In genomic region chr2:170811356-170811755, GRCm38 (mm10) we compare ENCODE assay signal across 12 mouse cellular contexts.
A peak's percentile ranks its signal among the peaks of the same experiment; 100 is the strongest.
DNase-seq lines count a peak whose midpoint lies in the region; ATAC-seq and TF ChIP-seq lines count a peak whose summit lies in the region.
"Had no signal": no experiment of that assay in that cellular context is flagged by ENCODE, and none has a peak within 500 bp of the region (broad histone marks: within the 10 kb centered on the region; RNA-seq: fewer than 3 reads in every experiment).

No protein-coding gene starts in this region.

- H3K27ac ChIP-seq in hindbrain, embryonic 15.5 days (replicated peaks): 0 out of 2 replicates have a peak overlapping the region, but pooled peaks have one; percentile 1
- H3K27ac ChIP-seq in hindbrain, embryonic 12.5 days: no peak overlapping the region
- no peak overlapping the region for H3K27ac ChIP-seq in layer of hippocampus, adult 2 months
- no peak overlapping the region for H3K27ac ChIP-seq in gastrocnemius, adult 2 months
- H3K27ac ChIP-seq: embryonic facial prominence, embryonic 15.5 days; heart, adult 2 months; lung, embryonic 15.5 days had no signal

- H3K9ac ChIP-seq in hindbrain, embryonic 15.5 days: no peak overlapping the region
- H3K9ac ChIP-seq in hindbrain, embryonic 12.5 days: no peak overlapping the region
- H3K9ac ChIP-seq: embryonic facial prominence, embryonic 15.5 days; lung, embryonic 15.5 days had no signal

- peak; percentile 96 for DNase-seq in cerebellum, adult 9-10 months
- DNase-seq in layer of hippocampus, adult 2 months (ENCODE audit: low spot score in 2 of 2): peak; percentile 44 to 52
- DNase-seq in retina, embryonic 14.5 days (ENCODE audit: low spot score): peak; percentile 29
- no peak for DNase-seq in spleen, postnatal 10 days (ENCODE audit: low spot score in 2 of 2)
- DNase-seq in gastrocnemius, adult 2 months: no peak
- no peak for DNase-seq in urinary bladder, postnatal 25 days (ENCODE audit: low spot score)
- DNase-seq: heart, adult 2 months had no signal

- H3K4me2 ChIP-seq in hindbrain, embryonic 15.5 days: no peak overlapping the region
- no peak overlapping the region for H3K4me2 ChIP-seq in hindbrain, embryonic 12.5 days (replicated peaks)
- H3K4me2 ChIP-seq: embryonic facial prominence, embryonic 15.5 days; lung, embryonic 15.5 days had no signal

- H3K4me3 ChIP-seq in hindbrain, embryonic 15.5 days: no peak overlapping the region
- no peak overlapping the region for H3K4me3 ChIP-seq in hindbrain, embryonic 12.5 days
- no peak overlapping the region for H3K4me3 ChIP-seq in layer of hippocampus, adult 2 months
- H3K4me3 ChIP-seq in gastrocnemius, adult 2 months: no peak overlapping the region
- H3K4me3 ChIP-seq: embryonic facial prominence, embryonic 15.5 days; heart, adult 2 months; lung, embryonic 15.5 days had no signal

- no peak for TF ChIP-seq CTCF in layer of hippocampus, adult 2 months (conservative IDR thresholded peaks at IDR 0.05)
- TF ChIP-seq CTCF in gastrocnemius, adult 2 months (IDR thresholded peaks at IDR 0.05): no peak

- intact Hi-C loops in gastrocnemius, adult 2 months (cut with DNase I): no loop called here

- WGBS in hindbrain, embryonic 15.5 days: 64% methylated on average over 9 of the region's 9 CpGs
- WGBS in hindbrain, embryonic 12.5 days: 71% methylated on average over 9 of the region's 9 CpGs

- H3K27me3 ChIP-seq in hindbrain, embryonic 15.5 days: no peaks in the 10 kb centered on the region
- H3K27me3 ChIP-seq in hindbrain, embryonic 12.5 days: no peaks in the 10 kb centered on the region
- H3K27me3 ChIP-seq: embryonic facial prominence, embryonic 15.5 days; lung, embryonic 15.5 days; Patski had no signal

- peak; percentile 71; the same call in 1 of the 2 replicates for ATAC-seq in hindbrain, embryonic 15.5 days (ENCODE audit: low FRiP score, low read depth)
- ATAC-seq in hindbrain, embryonic 12.5 days (ENCODE audit: low FRiP score): no peak
- ATAC-seq: Patski had no signal

- peaks cover 24% of the 10 kb centered on the region for H3K4me1 ChIP-seq in hindbrain, embryonic 15.5 days (replicated peaks)
- H3K4me1 ChIP-seq in hindbrain, embryonic 12.5 days: peaks cover 13% of the 10 kb centered on the region

- no peaks in the 10 kb centered on the region for H3K36me3 ChIP-seq in hindbrain, embryonic 15.5 days
- H3K36me3 ChIP-seq in hindbrain, embryonic 12.5 days: no peaks in the 10 kb centered on the region
- H3K36me3 ChIP-seq: embryonic facial prominence, embryonic 15.5 days; lung, embryonic 15.5 days had no signal

- H3K9me3 ChIP-seq in hindbrain, embryonic 15.5 days: no peaks in the 10 kb centered on the region
- H3K9me3 ChIP-seq in hindbrain, embryonic 12.5 days (replicated peaks): no peaks in the 10 kb centered on the region
- H3K9me3 ChIP-seq: embryonic facial prominence, embryonic 15.5 days; lung, embryonic 15.5 days had no signal

Comparison
In these comparisons a context has a peak if more than half of its experiments do, and no peak if none do; other contexts are left out.
1. DNase-seq: peak in cerebellum, adult 9-10 months (single experiment), layer of hippocampus, adult 2 months (2 of 2) and retina, embryonic 14.5 days (single experiment); none in spleen, postnatal 10 days (0 of 2), gastrocnemius, adult 2 months (single experiment) and urinary bladder, postnatal 25 days (single experiment).